Mouse (Mus musculus) cerebellum, postnatal 36 days (tissue): ENCODE measurements around the gene Tmub1.
A peak's percentile ranks its signal among the peaks of the same experiment; 100 is the strongest.
"Not testable (repeated sequence)": the region's sequence is repeated elsewhere in the genome, so short reads cannot be mapped to it uniquely, and the experiment has no call there.

Experiments
- DNase-seq, 2 experiments: peaks; one replicate each; pipeline ENCODE4 v3.0.0; 2021 to 2022; ENCODE audit warnings: mixed read lengths in 2 of 2

Tmub1 gene

DNA sequence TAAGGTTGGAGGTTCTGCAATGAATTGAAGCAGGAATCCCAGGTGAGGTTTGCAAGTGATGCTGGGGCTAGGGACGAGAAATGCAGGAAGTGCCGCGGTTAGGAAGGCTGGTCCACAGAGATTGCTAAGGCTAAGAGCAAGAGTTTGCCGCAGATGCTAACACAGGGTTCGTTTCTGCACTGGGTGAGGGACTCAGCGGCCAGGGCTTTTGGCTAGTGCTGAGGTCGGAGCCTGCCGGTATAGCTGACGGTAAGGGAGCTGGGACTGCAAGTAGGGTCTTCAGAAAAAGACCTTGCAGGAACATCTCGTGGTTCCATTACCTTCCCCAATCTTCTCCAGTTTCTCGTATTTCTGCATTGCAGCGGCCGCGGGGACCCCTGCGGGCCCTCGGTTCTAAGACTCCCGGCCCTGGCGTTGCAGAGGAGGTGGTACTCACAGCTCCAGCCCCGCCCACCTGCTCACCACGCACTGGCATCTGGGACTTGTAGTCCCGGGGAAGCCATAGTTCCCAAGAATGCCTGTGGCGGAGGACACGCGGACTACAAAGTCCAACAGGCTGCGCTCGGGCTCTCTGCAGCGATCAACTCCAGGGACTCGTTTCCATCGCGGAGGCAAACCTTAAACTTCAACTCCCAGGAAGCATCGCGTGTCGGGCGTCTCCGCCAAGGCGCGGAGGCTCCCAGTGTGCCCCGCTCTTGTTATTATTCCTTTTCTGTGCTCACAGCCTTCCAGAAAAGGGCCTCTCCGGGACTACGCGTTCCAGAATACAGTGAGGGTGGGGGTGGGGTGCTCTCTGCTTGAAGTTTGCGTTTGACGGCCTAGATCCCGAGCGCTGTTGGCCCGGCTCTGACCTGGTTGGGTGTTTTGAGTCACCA, 24.3 kb downstream of the Tmub1 start, which contains the start of the genes Cdk5 and Slc4a2:
TSS of gene Cdk5 (minus strand) at position 402 of the 875 bp plus-strand sequence.
TSS of gene Slc4a2 (plus strand) at position 709 of the 875 bp plus-strand sequence.
- DNase-seq = peak; percentile 98

DNA sequence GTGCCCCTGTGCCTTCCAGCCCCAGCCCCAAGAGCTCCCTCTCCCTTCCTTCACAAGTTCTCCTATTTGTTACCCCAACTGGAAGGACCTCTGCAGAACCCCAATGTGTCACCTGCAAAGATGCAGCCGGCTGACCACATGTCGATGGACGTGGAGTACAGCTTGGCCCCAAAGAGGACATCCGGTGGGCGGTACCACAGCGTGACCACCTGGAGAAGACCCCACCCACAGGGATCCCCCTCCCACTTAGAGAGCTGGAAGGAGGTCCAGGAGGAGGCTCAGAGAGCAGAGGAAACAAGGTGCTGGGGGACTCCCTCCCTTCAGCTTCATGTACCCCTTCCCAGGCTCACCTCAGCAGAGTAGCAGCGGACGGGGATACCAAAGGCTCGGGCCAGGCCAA, 27.3 kb downstream of the Tmub1 start:
- no peak for DNase-seq

DNA sequence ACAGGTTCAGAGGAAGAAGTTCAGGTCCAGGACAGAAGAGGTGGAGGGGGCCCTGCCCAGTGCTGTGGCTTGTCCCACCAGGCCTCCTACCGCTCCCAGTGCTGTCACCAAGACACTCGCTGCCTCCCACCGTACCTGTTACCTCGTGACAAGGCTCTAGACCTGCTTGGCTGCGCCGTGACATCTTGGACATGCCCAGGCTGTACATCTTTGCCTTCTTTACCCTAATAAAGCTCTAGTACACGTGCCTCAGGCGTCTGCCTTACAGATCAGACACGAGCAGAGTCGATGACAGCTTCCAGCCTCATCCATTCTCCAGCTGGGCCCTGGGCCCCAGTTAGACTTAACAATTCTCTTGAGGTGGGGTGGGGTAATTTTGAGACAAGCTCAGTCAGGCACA, 30.1 kb downstream of the Tmub1 start:
- DNase-seq = no peak

DNA sequence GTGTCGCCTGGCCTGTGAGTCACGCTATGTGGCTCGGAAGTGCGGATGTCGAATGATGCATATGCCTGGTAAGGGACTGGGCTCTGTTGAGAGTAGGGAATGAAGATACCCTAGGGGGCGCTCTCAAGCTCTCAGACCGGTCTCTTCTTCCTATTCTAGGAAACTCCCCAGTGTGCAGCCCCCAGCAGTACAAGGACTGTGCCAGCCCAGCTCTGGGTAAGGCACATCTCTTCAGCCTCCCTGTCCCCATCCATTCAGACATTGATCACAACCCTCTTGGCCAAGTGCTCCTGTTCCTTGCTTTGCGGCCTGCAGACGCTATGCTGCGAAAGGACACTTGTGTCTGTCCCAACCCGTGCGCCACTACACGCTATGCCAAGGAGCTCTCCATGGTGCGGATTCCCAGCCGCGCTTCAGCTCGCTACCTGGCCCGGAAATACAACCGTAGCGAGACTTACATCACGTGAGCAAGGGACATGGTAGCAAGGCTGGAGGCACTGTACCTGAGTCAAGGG, 31.4 kb downstream of the Tmub1 start:
- DNase-seq = peak; percentile 68 to 78

DNA sequence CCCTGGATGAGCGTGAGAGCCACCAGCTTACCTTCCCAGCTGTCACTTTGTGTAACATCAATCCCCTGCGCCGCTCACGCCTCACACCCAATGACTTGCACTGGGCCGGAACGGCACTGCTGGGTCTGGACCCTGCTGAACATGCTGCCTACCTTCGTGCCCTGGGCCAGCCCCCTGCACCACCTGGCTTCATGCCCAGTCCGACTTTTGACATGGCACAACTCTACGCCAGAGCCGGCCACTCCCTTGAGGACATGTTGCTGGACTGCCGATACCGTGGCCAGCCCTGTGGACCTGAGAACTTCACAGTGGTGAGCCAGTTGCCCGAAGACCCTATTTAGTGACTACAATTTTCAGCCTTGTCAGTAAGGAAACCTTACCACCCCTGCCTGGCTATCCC, 33.7 kb downstream of the Tmub1 start:
- no peak for DNase-seq

DNA sequence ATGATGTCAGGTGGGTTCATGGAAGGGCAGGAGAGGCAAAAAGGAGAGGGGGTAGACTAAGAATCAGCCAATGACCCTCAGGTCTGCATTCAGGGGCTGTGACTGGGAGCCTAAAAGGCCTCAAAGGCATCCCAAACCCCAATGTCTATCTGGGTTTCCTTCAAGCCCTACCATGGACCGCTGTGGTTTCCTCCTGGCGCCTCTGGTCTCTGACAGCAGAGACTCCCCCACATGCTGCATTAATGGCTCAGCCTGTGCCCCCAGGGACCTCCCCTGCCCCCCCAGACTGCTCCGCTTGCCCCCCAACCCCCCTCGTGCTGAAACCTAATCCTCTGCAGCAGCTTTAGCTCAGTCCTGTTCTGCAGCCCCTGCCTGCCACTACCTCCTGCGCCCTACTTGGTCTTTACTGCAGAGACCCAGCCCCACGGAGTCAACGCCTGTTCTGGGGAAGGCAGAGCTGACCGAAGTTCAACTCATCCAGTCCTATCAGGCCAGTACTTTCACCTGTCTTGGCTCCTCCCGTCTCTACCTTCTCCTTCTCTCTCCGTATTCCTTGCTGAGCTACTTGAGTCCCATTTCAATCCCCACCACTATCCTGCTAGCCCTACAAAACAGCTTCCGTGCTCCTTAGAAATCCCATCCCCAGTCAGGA, 34.5 kb downstream of the Tmub1 start, which contains the start of gene Asic3:
TSS of gene Asic3 (plus strand) at position 351 of the 652 bp plus-strand sequence.
- no peak for DNase-seq

DNA sequence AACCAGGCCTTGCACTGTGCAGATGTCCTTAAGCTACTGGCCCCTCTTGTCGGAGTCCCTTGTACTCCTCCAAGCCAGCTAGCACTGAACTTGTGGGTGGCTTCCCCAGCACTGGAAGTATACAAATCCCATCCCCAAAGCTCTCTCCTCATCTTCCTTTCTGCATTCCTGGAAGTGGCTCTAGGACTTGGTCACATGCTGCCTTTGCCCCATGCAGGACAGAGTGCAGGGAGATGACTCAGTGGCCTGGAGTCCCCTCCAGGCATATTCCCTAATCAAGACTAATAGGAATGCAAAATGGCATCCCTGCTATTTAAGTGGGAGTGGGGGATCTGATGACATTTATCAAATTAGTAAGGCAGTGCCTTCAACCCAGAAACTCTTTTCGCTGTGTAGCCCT, 35.6 kb downstream of the Tmub1 start:
- DNase-seq = no peak

DNA sequence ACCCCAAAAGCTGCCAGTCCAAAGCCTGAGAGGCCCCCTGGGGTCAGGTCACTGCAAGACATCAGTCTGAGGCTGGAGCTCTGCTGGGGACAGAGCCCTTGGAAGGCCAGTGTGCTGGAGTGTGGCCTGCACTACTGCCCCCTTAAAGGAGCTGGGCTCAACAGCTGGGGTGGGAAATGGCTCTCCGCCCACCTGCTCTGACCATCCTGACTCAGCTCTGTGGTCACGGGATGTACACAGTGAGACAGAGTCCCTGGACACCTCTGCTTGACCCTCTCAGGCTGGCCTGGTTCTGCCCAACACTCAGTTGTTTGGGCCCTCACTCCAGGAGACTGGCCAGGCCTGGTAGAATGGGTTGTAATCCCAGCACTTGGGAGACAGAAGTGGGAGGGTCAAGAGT, 38.2 kb downstream of the Tmub1 start:
- DNase-seq = no peak

DNA sequence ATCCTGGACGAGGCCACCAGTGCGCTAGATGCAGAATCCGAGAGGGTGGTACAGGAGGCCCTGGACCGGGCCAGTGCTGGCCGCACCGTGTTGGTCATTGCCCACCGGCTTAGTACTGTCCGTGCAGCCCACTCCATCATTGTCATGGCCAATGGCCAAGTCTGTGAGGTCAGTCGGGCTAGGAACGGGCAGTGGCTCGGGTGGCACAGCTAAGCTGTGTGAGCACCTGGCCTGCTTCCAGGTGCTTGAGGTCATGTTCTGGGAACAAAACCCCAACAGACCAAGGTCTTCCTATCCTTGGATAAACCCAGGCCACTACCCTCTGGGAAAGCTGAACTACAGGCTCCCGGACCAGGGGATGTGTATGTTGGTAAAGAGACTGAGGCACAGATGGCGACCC, 39.0 kb downstream of the Tmub1 start:
- DNase-seq = no peak

DNA sequence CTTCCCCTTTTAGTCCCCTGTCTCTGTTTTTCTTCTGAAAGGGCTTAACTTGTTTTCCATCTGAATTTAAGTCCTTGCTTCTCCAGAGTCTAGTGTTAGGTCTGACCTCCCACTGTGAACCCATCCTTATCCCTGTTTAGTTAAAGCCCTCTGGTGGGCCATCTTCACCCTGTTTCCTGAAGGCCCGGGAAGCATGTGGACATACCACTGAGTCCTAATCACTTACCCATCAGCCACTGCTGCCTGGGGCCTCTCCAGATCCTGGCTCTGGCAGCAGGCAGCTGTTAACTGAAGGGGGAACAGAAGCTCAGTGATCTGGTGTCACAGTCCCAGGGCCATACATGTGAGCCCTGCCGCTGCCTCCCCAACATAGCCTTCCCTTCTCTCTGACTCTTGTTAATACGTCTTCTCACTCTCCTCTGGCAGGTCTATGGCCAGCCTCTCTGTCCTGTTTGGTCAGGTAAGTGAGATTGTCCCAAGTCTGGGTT, 42.2 kb downstream of the Tmub1 start:
- no peak for DNase-seq

DNA sequence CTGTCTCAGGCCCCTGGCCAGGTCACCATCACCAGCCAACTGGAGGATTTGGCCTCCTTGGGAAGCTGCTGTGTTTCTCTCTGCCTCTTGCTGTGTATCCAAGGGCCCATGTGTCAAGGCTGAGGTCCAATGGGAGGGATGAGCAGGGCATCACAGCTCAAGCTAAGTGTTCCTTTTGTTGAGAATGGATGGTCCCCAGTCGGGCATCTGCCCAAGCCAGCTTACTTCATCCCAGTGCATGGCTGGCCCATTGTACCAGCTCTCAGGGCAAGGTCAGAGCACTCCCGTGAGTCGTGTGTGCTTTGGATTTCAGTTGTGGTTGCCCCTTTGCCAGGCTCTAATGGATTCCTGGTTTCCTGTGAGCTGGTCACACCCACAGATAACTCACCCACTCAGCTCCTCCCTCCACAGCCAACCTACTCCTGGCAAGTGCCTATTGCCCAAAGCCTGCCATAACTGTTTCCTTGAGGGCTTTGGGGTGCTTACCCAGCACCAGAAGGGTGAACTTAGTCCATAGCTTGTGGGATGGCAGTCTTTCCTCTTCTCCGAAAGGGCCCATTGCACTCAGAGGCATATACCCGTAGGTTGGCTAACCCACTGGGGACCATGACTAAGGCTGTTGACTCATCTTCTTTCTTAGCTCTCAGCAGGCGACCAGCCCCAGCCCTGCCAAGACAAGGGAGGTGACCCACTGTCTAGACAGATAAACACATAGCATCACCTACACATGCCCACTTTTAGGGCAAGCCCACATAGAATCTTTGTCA, 42.9 kb downstream of the Tmub1 start:
- DNase-seq = no peak

DNA sequence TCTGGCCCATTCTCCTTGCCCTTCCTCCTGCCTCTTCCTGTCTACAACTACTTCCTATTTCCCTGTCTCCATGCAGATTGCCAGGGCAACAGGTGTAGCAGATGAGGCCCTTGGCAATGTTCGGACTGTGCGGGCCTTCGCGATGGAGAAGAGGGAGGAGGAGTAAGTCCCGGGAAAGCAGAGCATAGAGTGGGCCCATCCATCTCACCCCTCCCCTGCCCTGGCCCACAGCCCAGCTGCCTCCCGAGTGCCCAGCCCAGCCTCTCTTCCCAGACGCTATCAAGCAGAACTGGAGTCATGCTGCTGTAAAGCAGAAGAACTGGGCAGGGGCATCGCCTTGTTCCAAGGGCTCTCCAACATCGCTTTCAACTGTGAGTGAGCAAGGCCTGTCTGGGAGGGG, 45.7 kb downstream of the Tmub1 start:
- no peak for DNase-seq

DNA sequence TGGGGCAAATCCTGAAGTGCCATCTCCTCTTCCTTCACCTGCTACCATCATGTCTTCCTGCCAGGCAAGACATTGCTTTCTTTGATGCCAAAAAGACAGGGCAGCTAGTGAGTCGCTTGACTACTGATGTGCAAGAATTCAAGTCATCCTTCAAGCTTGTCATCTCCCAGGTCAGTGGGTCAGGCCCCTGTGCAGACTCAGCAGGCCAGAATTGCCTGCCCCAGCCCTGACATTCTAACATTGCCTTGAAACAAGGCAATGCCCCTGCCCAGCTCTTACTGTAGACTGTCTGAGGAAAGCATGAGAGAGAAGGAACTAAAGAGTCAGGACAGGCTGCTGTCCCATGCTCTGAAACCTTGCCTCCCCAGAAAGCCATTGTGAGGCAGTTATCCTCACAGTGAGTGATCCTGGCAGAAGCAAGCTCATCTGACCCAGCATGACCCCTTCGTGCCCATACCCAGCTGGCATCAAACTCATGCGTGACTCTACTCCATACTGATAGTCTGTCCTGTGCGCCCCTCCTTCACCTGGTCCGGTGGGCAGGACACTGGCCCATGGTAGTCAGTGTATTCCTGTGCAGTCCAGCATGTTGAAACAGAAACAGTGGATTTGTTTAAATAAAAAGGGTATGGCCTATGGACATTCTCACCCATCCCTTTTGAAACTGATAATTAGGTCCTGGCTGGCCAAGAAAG, 46.6 kb downstream of the Tmub1 start:
- no peak for DNase-seq

DNA sequence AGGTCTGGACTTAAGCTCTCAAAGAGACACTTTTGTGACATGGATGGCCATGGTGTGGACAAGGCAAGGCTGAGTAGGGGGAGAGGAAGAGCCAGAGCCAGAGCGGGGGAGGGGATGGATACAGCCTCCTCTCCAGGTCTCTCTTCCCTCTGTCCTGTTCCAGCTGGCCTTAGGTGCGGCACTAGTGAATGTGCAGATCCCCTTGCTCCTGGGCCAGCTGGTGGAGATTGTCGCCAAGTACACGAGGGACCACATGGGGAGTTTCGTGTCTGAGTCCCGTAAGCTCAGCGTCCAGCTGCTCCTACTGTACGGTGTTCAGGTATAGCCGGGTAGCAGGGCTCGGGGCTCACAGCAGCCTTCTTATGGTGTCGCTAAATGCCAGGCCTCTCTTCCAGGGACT, 47.3 kb downstream of the Tmub1 start:
- no peak for DNase-seq

DNA sequence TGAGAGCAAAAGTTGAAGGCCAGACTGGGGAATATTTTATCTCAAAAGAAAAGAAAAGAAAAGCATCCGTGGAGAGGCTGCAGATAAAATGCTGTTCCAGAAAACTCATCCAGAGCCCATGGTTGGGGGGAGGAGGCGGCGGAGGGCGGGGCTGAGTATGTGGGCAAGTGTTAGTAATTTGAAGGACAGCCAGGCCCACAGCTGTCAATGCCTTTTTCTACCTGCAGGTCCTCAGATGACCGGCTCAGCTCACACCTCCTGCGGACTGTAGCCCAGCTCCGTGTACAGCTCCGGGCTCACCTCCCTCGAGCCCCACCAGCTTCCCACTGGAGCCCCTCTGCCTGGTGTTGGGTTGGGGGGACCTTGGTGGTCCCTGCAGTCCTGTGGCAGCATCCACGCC, 48.0 kb downstream of the Tmub1 start:
- no peak for DNase-seq

DNA sequence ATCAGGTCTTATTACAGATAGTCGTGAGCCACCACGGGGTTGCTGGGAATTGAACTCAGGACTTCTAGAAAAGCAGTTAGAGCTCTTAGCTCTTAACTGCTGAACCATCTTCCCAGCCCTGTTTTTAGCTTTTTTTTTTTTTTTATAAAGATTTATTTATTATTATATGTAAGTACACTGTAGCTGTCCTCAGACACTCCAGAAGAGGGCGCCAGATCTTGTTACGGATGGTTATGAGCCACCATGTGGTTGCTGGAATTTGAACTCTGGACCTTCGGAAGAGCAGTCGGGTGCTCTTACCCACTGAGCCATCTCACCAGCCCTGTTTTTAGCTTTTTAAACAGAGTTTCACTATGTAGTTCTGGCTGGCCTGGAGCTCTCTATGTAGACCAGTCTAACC, 51.4 kb downstream of the Tmub1 start:
- DNase-seq = not testable (repeated sequence)
